Mouse (Mus musculus): ENCODE measurements around the gene Ugt2b34.

- no peak for TF ChIP-seq CHD2 (IDR thresholded peaks at IDR 0.05; ENCODE audit: low read depth, low read length)
- TF ChIP-seq ZC3H11A (IDR thresholded peaks at IDR 0.05; ENCODE audit: borderline replicate concordance, low read depth, low read length) = no peak
- TF ChIP-seq HCFC1 (IDR thresholded peaks at IDR 0.05; ENCODE audit: borderline replicate concordance, insufficient read depth, low read length) = no peak
These were observed 19.7 kb downstream of the Ugt2b34 start for GRCm38 (mm10) chr5:86887081-86887480.
